Mouse (Mus musculus): ENCODE measurements around the gene Tfeb. TPM values are rescaled to one million over a fixed set of nuclear protein-coding genes. Genes with fewer than 3 reads are reported as not detected.

Gene Tfeb
- polyA plus RNA-seq, 1 experiment: 48.4 TPM

DNA sequence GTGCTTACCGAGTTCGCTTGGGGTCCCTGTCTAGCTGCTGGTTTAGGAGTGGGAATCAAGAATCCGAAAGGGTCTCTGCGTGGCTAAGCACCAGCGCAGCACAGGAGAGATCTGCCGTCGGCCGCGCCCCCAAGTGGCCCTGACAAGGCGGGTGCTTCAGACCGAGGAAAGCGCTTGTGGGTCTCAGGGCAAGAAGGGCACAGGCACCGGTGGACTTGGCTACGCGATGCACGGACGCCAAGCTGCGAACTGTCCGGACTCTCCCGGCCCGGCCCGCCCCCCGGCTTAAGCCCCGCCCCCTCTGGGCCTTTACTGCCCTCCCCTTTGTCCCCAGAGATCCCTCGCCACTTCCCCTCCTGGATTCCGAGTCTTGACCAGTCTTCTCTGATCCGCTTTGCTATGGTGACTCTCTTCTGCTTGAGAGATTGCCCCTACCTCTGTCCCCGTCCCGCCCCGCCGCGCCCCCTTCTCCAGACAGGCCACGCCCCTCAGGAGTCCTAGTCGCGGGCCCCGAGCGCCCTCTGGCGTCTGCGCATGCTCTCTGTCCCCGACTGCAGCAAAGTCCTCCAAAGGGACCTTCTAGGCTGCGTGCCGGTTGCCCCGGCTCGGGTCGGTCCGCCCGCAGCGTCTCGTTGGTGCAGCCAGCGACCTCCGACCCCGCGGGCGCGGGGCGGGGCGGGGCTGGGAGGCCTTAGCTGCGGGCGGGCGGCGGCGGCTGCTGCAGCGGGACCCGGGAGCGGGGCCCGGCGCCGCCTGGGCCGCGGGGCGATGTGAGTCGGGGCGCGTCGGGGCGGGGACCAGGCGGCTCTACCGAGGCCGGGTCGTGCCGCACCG, 42.1 kb upstream of the Tfeb start, which contains the start of gene Prickle4:
Prickle4 (minus strand) TSS at position 234 of the 834 bp plus-strand sequence.
- Histone ChIP-seq H3K4me1 (ENCODE audit: control insufficient read depth, insufficient read depth, low read length) (peaks cover 14% of the 10 kb centered on the region), H3K27ac (ENCODE audit: insufficient read depth, low read depth, low read length) (no peak within 1 kb of the TSS), H3K4me3 (ENCODE audit: insufficient read depth, low read length) (peak within 1 kb of the TSS; percentile 65)
- TF ChIP-seq CTCF (IDR thresholded peaks at IDR 0.05; ENCODE audit: low read depth, low read length) (peak; percentile 65), POLR2A (IDR thresholded peaks at IDR 0.05; ENCODE audit: borderline replicate concordance, low read depth, low read length) (no peak)

DNA sequence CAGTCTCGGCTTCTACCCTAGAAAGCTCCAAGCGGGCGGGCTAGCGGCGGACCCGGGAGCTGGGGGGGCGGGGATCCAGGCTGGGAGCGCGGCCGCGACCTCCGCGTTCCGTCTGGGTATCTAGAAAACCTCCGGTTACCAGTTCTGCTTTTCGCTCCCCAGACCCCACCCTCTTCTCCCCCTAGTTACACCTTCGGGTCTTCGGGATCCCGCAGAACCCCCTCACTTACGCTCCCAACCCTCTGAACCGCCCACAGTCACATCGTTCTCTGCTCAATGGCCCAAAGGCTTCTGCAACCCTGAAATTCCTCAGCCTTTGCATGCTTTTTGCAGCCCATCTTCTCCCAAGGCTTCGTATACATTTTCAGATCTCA, 41.5 kb upstream of the Tfeb start:
- TF ChIP-seq POLR2A (IDR thresholded peaks at IDR 0.05; ENCODE audit: borderline replicate concordance, low read depth, low read length): no peak
- no peak for TF ChIP-seq CTCF (IDR thresholded peaks at IDR 0.05; ENCODE audit: low read depth, low read length)
- Histone ChIP-seq H3K4me3 (ENCODE audit: insufficient read depth, low read length) (peak overlapping the region; percentile 65), H3K4me1 (ENCODE audit: control insufficient read depth, insufficient read depth, low read length) (peaks cover 14% of the 10 kb centered on the region), H3K27ac (ENCODE audit: insufficient read depth, low read depth, low read length) (no peak overlapping the region)

GRCm38 (mm10) chr17:47698156-47698555, 38.7 kb upstream of the Tfeb start:
- TF ChIP-seq CTCF (IDR thresholded peaks at IDR 0.05; ENCODE audit: low read depth, low read length) (no peak), POLR2A (IDR thresholded peaks at IDR 0.05; ENCODE audit: borderline replicate concordance, low read depth, low read length) (no peak)

DNA sequence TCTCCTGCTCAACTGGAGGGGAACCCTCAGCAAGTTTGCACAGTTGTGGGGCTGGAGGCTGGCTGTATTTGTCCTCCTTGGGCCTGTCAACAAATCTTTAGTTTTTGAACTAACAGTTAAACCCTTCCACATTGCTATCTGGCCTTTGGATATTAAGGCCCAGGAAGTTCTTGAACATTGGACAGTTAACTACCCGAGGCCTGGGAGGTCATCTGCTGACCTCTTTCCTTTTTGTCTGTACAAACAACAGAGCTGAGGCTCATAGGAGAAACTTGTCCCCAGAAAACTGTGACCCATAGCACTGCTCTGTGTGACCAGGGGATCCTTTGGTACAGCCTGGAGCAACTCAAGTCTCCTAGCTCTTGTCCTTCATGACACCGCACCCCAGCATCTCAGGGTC, 37.8 kb upstream of the Tfeb start:
- no peak for TF ChIP-seq POLR2A (IDR thresholded peaks at IDR 0.05; ENCODE audit: borderline replicate concordance, low read depth, low read length)
- TF ChIP-seq CTCF (IDR thresholded peaks at IDR 0.05; ENCODE audit: low read depth, low read length): no peak
- Histone ChIP-seq H3K27ac (ENCODE audit: insufficient read depth, low read depth, low read length) (no peak overlapping the region), H3K4me1 (ENCODE audit: control insufficient read depth, insufficient read depth, low read length) (peaks cover 4% of the 10 kb centered on the region; the same call in 1 of the 2 replicates), H3K4me3 (ENCODE audit: insufficient read depth, low read length) (no peak overlapping the region)

More at GRCm38 (mm10) chr17:47698156-47698555, 38.7 kb upstream of the Tfeb start:
- no peak overlapping the region for H3K27ac ChIP-seq (ENCODE audit: insufficient read depth, low read depth, low read length)
- H3K4me3 ChIP-seq (ENCODE audit: insufficient read depth, low read length): no peak overlapping the region
- peaks cover 8% of the 10 kb centered on the region; the same call in 1 of the 2 replicates for H3K4me1 ChIP-seq (ENCODE audit: control insufficient read depth, insufficient read depth, low read length)

GRCm38 (mm10) chr17:47701793-47702192, 35.0 kb upstream of the Tfeb start:
- no peak overlapping the region for H3K4me3 ChIP-seq (ENCODE audit: insufficient read depth, low read length)
- TF ChIP-seq POLR2A (IDR thresholded peaks at IDR 0.05; ENCODE audit: borderline replicate concordance, low read depth, low read length) (no peak), CTCF (IDR thresholded peaks at IDR 0.05; ENCODE audit: low read depth, low read length) (no peak)
- no peak overlapping the region for H3K27ac ChIP-seq (ENCODE audit: insufficient read depth, low read depth, low read length)
- no peaks in the 10 kb centered on the region for H3K4me1 ChIP-seq (ENCODE audit: control insufficient read depth, insufficient read depth, low read length)

GRCm38 (mm10) chr17:47702548-47703345, 34.1 kb upstream of the Tfeb start:
- Histone ChIP-seq H3K27ac (ENCODE audit: insufficient read depth, low read depth, low read length) (no peak overlapping the region), H3K4me1 (ENCODE audit: control insufficient read depth, insufficient read depth, low read length) (no peaks in the 10 kb centered on the region), H3K4me3 (ENCODE audit: insufficient read depth, low read length) (no peak overlapping the region)
- TF ChIP-seq CTCF (IDR thresholded peaks at IDR 0.05; ENCODE audit: low read depth, low read length): no peak
- no peak for TF ChIP-seq POLR2A (IDR thresholded peaks at IDR 0.05; ENCODE audit: borderline replicate concordance, low read depth, low read length)

DNA sequence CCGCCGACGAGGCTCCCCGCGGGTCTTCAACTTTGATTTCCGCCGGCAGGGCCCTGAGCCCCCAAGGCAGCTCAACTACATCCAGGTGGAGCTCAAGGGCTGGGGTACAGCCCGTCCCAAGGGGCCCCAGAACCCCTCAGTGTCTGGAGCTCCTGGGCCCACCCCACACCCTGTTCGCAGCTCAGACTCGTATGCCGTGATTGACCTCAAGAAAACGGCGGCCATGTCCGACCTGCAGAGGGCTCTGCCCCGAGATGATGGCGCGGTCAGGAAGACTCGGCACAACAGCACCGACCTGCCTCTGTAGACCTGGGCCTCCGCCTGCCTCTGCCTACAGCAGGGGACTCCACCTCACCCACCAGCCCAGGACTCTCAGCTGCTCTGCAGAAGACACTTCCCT, 33.3 kb upstream of the Tfeb start:
- H3K4me3 ChIP-seq (ENCODE audit: insufficient read depth, low read length): no peak overlapping the region
- H3K4me1 ChIP-seq (ENCODE audit: control insufficient read depth, insufficient read depth, low read length): no peaks in the 10 kb centered on the region
- no peak overlapping the region for H3K27ac ChIP-seq (ENCODE audit: insufficient read depth, low read depth, low read length)
- TF ChIP-seq CTCF (IDR thresholded peaks at IDR 0.05; ENCODE audit: low read depth, low read length) (no peak), POLR2A (IDR thresholded peaks at IDR 0.05; ENCODE audit: borderline replicate concordance, low read depth, low read length) (no peak)

DNA sequence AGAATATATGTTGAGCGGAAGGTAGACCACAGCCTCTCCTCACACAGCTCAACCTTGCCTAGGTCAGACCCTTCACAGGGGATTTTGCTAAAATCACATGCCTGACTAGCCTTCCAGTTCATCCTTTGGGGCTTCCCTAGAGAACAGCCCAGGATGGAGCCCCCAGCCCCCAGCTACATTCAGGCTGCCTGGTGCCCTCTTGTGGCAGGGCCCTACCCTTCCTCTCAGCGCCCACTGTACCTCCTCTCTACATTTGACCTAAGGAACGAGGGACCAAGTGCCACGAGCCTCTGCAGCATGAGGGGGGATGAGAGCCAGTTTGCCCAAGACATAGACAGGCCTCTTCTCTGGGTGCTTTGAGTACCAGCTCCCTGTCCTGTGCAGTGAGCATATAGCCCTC, 32.1 kb upstream of the Tfeb start:
- TF ChIP-seq POLR2A (IDR thresholded peaks at IDR 0.05; ENCODE audit: borderline replicate concordance, low read depth, low read length) (no peak), CTCF (IDR thresholded peaks at IDR 0.05; ENCODE audit: low read depth, low read length) (0 out of 2 replicates have a peak, but pooled peaks have one; percentile 15)
- H3K4me1 ChIP-seq (ENCODE audit: control insufficient read depth, insufficient read depth, low read length): no peaks in the 10 kb centered on the region
- no peak overlapping the region for H3K27ac ChIP-seq (ENCODE audit: insufficient read depth, low read depth, low read length)
- H3K4me3 ChIP-seq (ENCODE audit: insufficient read depth, low read length): no peak overlapping the region

- TF ChIP-seq CTCF (IDR thresholded peaks at IDR 0.05; ENCODE audit: low read depth, low read length): no peak
- no peak for TF ChIP-seq POLR2A (IDR thresholded peaks at IDR 0.05; ENCODE audit: borderline replicate concordance, low read depth, low read length)
These were observed 30.6 kb upstream of the Tfeb start for GRCm38 (mm10) chr17:47706196-47706595.

GRCm38 (mm10) chr17:47707961-47708360, 28.9 kb upstream of the Tfeb start:
- Histone ChIP-seq H3K4me1 (ENCODE audit: control insufficient read depth, insufficient read depth, low read length) (no peaks in the 10 kb centered on the region), H3K4me3 (ENCODE audit: insufficient read depth, low read length) (no peak overlapping the region), H3K27ac (ENCODE audit: insufficient read depth, low read depth, low read length) (no peak overlapping the region)
- TF ChIP-seq CTCF (IDR thresholded peaks at IDR 0.05; ENCODE audit: low read depth, low read length) (no peak), POLR2A (IDR thresholded peaks at IDR 0.05; ENCODE audit: borderline replicate concordance, low read depth, low read length) (no peak)

More at GRCm38 (mm10) chr17:47706196-47706595, 30.6 kb upstream of the Tfeb start:
- H3K4me1 ChIP-seq (ENCODE audit: control insufficient read depth, insufficient read depth, low read length): no peaks in the 10 kb centered on the region
- no peak overlapping the region for H3K4me3 ChIP-seq (ENCODE audit: insufficient read depth, low read length)
- no peak overlapping the region for H3K27ac ChIP-seq (ENCODE audit: insufficient read depth, low read depth, low read length)

Measured in bone marrow macrophage, adult 2 months (primary cell).